Mouse (Mus musculus) heart, postnatal 4 days (tissue): ENCODE results near the gene Syne4. TPM values are rescaled to one million over a fixed set of nuclear protein-coding genes. Genes with fewer than 3 reads are reported as not detected.
A peak's percentile ranks its signal among the peaks of the same experiment; 100 is the strongest.

ENCODE experiments used
- DNase-seq: peaks from one replicate; pipeline ENCODE4 v3.0.0; 2021
- total RNA-seq, 2 experiments: library from RNA; stranded (reverse); gene quantifications; 2 replicates each; pipeline ENCODE4 v1.2.3; 2021

Syne4 gene
- total RNA-seq, 2 experiments from 2014 or later, result 1.3 to 3.2 TPM

- DNase-seq, result peak; percentile 82
These were observed 17.3 kb downstream of the Syne4 start for GRCm38 (mm10) chr7:30331887-30332286.

GRCm38 (mm10) chr7:30332622-30333259 lies 18.1 kb downstream of the Syne4 start:
- DNase-seq, result no peak

GRCm38 (mm10) chr7:30333436-30333835 lies 18.8 kb downstream of the Syne4 start:
- peak; percentile 85 for DNase-seq

GRCm38 (mm10) chr7:30334563-30334962 lies 20.0 kb downstream of the Syne4 start:
- no peak for DNase-seq

GRCm38 (mm10) chr7:30335688-30336087 lies 21.1 kb downstream of the Syne4 start:
- no peak for DNase-seq

GRCm38 (mm10) chr7:30336384-30336783 lies 21.8 kb downstream of the Syne4 start:
- peak; percentile 92 for DNase-seq

GRCm38 (mm10) chr7:30339432-30340109 lies 25.0 kb downstream of the Syne4 start:
- no peak for DNase-seq

GRCm38 (mm10) chr7:30346635-30347379 lies 32.2 kb downstream of the Syne4 start:
- DNase-seq, result peak; percentile 80

GRCm38 (mm10) chr7:30347828-30348227 lies 33.2 kb downstream of the Syne4 start:
- peak; percentile 65 for DNase-seq

- DNase-seq, result peak; percentile 81
These were observed 38.7 kb downstream of the Syne4 start for GRCm38 (mm10) chr7:30353279-30353822.

- no peak for DNase-seq
These were observed 39.5 kb downstream of the Syne4 start for GRCm38 (mm10) chr7:30354059-30354458.

- DNase-seq, result no peak
These were observed 44.0 kb downstream of the Syne4 start for GRCm38 (mm10) chr7:30358378-30359186.

- DNase-seq, result no peak
These were observed 44.8 kb downstream of the Syne4 start for GRCm38 (mm10) chr7:30359276-30359865.

- no peak for DNase-seq
These were observed 45.4 kb downstream of the Syne4 start for GRCm38 (mm10) chr7:30360028-30360427.

GRCm38 (mm10) chr7:30362652-30363343 lies 48.2 kb downstream of the Syne4 start, which contains the start of gene Lrfn3:
Gene Lrfn3 (minus strand): TSS chr7:30362772.
- DNase-seq, result peak; percentile 20

- DNase-seq, result no peak
These were observed 48.7 kb downstream of the Syne4 start for GRCm38 (mm10) chr7:30363344-30363738.

- DNase-seq, result no peak
These were observed 52.9 kb downstream of the Syne4 start for GRCm38 (mm10) chr7:30367466-30367865.
